Mouse (Mus musculus): ENCODE measurements at regions not wholly inside any gene's neighbourhood (a gene's known extent, or its start where the extent isn't known, plus 50 kb on each side); places are given as distances from the start of the nearest gene placed in this dataset.
"Not testable (repeated sequence)": the region's sequence is repeated elsewhere in the genome, so short reads cannot be mapped to it uniquely, and the experiment has no call there.

DNA sequence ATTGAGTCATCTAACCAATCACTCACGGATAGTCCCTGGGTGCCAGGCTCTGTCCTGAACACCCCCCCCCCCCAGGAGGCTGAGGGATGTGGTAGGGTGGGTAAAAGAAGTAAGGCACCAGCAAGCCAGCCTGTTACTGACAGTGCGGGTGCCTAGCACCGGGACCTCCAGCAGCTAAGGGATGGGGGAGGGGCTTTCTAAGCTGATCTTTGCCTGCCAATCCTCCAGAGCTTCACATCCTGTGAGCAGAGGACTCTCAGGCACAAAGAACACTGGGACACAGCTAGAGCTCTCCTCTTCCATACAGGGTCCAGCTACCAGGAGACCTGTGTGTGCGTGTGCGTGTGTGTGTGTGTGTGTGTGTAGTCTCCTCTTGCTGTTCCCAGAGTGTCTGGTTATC lies 215.9 kb downstream of the Matn1 start:
- H3K4me1 ChIP-seq (replicated peaks), result no peaks in the 10 kb centered on the region
- H3K9me3 ChIP-seq (replicated peaks), result no peaks in the 10 kb centered on the region
- H3K27ac ChIP-seq (ENCODE audit: poor library complexity, severe bottlenecking), result no peak overlapping the region
- H3K27me3 ChIP-seq (replicated peaks), result peaks cover 18% of the 10 kb centered on the region; the same call in 1 of the 2 replicates
- no peak for ATAC-seq (ENCODE audit: insufficient number of reproducible peaks, low FRiP score)
- no peak overlapping the region for H3K4me2 ChIP-seq
- no peaks in the 10 kb centered on the region for H3K36me3 ChIP-seq
- H3K4me3 ChIP-seq, result no peak overlapping the region
- WGBS, result 34% methylated on average over 5 of the region's 5 CpGs
- no peak overlapping the region for H3K9ac ChIP-seq

GRCm38 (mm10) chr4:131161501-131161900 lies 217.3 kb downstream of the Matn1 start:
- Histone ChIP-seq H3K27me3 (replicated peaks) (peaks cover 18% of the 10 kb centered on the region; the same call in 1 of the 2 replicates), H3K4me3 (no peak overlapping the region), H3K27ac (ENCODE audit: poor library complexity, severe bottlenecking) (no peak overlapping the region), H3K9ac (no peak overlapping the region), H3K36me3 (no peaks in the 10 kb centered on the region), H3K4me1 (replicated peaks) (peaks cover 3% of the 10 kb centered on the region; the same call in 1 of the 2 replicates), H3K4me2 (no peak overlapping the region), H3K9me3 (replicated peaks) (no peaks in the 10 kb centered on the region)
- WGBS, result 76% methylated on average over 9 of the region's 9 CpGs
- no peak for ATAC-seq (ENCODE audit: insufficient number of reproducible peaks, low FRiP score)

DNA sequence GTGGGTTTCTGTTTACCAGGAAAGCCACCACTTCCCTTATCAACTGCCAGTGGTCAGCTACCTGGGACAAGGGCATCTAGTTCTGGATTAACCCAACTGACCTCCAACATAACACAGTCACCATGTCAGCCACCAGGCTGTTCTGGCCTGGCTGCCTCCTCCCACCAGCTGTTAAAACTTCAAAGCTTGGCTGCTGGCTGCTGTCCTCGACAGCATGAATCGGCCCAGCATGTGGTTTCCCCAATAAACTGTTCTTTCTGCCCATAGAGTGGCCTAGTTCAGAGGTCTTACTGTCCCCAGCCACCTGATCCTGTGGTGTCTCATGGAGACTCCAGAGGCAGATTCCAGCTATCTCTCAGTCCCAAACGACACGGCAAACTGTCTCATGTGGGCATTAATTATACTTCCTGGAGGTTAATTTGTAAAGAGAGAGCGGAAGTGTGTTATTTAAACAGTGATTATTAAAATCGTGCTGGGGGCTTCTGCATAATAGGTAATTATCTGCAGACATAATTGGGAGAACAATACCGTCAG lies 219.7 kb downstream of the Matn1 start:
- Histone ChIP-seq H3K36me3 (no peaks in the 10 kb centered on the region), H3K4me1 (replicated peaks) (peaks cover 4% of the 10 kb centered on the region; the same call in 1 of the 2 replicates), H3K9me3 (replicated peaks) (no peaks in the 10 kb centered on the region), H3K27me3 (replicated peaks) (0 out of 2 replicates have a peak, but pooled peaks cover 6% of the 10 kb centered on the region), H3K27ac (ENCODE audit: poor library complexity, severe bottlenecking) (no peak overlapping the region), H3K4me2 (no peak overlapping the region), H3K9ac (no peak overlapping the region), H3K4me3 (no peak overlapping the region)
- WGBS, result 58% methylated on average over 7 of the region's 7 CpGs
- ATAC-seq (ENCODE audit: insufficient number of reproducible peaks, low FRiP score), result no peak

DNA sequence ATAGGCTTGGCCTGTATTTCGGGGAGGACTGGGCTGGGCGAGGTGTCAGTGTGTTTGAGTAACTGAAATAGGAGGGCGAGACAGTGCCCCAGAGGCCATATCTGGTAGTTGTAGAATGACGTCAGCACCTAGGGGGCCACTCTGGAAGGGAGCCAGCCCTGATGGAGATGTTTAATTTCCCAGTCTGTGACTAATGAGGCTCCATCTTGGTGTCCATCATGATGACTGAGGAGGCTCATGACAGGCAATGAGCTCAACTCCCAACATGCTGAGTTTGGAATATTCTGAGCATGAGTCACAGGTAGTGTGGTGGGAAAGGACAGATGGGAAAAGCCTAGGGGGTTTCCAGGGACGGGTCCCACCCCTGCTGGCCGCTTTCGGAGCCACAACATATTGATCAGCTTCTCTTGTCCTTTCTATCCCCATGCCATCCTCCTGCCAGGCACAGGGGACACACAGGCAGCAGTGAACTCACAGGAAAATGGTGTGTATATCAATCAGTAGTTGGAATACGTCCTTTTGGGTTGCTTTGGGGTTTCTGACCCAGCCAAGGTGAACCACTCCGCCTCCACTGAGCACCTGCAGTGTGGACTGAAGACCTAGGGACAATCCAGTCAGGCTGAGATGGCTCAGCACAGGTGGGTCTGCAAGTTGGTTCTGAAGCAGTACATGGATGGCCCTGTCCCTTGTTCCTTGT lies 222.5 kb downstream of the Matn1 start:
- 71% methylated on average over 9 of the region's 9 CpGs for WGBS
- Histone ChIP-seq H3K4me3 (no peak overlapping the region), H3K4me2 (no peak overlapping the region), H3K36me3 (no peaks in the 10 kb centered on the region), H3K4me1 (replicated peaks) (peaks cover 4% of the 10 kb centered on the region; the same call in 1 of the 2 replicates), H3K9ac (no peak overlapping the region), H3K27me3 (replicated peaks) (no peaks in the 10 kb centered on the region), H3K9me3 (replicated peaks) (no peaks in the 10 kb centered on the region), H3K27ac (ENCODE audit: poor library complexity, severe bottlenecking) (no peak overlapping the region)
- ATAC-seq (ENCODE audit: insufficient number of reproducible peaks, low FRiP score), result no peak

GRCm38 (mm10) chr4:131167921-131168320 lies 223.7 kb downstream of the Matn1 start:
- Histone ChIP-seq H3K4me2 (no peak overlapping the region), H3K27me3 (replicated peaks) (no peaks in the 10 kb centered on the region), H3K27ac (ENCODE audit: poor library complexity, severe bottlenecking) (no peak overlapping the region), H3K9me3 (replicated peaks) (no peaks in the 10 kb centered on the region), H3K4me3 (no peak overlapping the region), H3K9ac (no peak overlapping the region), H3K4me1 (replicated peaks) (peaks cover 4% of the 10 kb centered on the region; the same call in 1 of the 2 replicates), H3K36me3 (no peaks in the 10 kb centered on the region)
- 73% methylated on average over 2 of the region's 2 CpGs for WGBS
- ATAC-seq (ENCODE audit: insufficient number of reproducible peaks, low FRiP score), result no peak

DNA sequence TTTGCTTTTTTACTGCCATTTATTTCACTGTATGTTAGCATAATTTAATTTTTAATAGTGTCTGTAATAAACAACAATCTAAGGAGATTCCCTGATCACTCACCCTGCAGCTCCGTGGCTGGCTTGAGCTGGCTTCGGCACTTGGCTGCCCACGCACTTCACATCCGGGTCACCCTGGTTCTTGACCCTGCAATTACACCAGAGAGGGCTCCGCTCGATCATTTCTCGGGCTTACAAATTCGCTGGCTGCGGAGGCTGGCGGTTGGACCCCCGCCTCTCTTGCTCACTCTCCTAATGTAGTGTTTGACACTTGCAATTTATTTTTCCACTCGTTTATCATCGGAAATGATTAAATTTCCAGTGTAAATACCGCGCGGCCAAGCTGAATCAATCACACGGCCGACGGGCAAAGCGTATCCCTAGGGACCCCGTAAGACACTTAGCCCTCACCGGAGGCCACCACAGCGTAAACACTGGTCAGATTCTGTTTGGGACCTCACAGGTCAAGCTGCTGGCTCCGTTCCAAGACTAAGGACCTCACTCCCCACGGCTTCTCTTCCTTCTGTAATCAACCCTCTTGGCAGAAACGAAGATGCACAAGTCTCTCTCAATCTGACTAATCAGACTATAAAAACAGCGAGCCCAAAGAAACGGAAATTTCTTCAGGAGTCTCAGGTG lies 229.7 kb downstream of the Matn1 start:
- ATAC-seq (ENCODE audit: insufficient number of reproducible peaks, low FRiP score), result no peak
- Histone ChIP-seq H3K27me3 (replicated peaks) (no peaks in the 10 kb centered on the region), H3K36me3 (no peaks in the 10 kb centered on the region), H3K9ac (no peak overlapping the region), H3K4me3 (no peak overlapping the region), H3K4me1 (replicated peaks) (no peaks in the 10 kb centered on the region), H3K4me2 (no peak overlapping the region), H3K9me3 (replicated peaks) (no peaks in the 10 kb centered on the region), H3K27ac (ENCODE audit: poor library complexity, severe bottlenecking) (no peak overlapping the region)
- WGBS, result 71% methylated on average over 28 of the region's 28 CpGs

DNA sequence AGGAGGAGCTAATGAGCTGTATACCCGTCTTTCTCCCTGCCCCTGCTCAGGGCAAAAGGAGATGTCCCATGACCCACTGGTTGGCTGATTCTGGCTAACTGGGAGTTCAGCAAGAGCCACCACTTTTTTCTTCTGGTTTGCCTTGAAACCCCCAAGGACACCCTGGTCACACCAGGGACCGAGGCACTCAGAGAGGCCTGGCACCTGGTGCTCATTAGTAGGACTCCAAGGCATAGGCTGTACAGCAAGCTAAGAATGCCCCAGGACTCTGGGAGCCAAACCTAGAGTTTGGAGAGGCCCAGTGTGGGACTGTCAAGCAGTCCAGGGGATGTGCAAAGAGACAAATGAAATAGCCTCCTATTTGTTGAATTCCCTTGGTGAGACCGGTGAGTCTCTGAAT lies 232.5 kb downstream of the Matn1 start:
- Histone ChIP-seq H3K4me1 (replicated peaks) (no peaks in the 10 kb centered on the region), H3K27ac (ENCODE audit: poor library complexity, severe bottlenecking) (no peak overlapping the region), H3K4me3 (no peak overlapping the region), H3K9me3 (replicated peaks) (no peaks in the 10 kb centered on the region), H3K4me2 (no peak overlapping the region), H3K9ac (no peak overlapping the region), H3K27me3 (replicated peaks) (no peaks in the 10 kb centered on the region), H3K36me3 (no peaks in the 10 kb centered on the region)
- 45% methylated on average over 3 of the region's 3 CpGs for WGBS
- ATAC-seq (ENCODE audit: insufficient number of reproducible peaks, low FRiP score), result no peak

DNA sequence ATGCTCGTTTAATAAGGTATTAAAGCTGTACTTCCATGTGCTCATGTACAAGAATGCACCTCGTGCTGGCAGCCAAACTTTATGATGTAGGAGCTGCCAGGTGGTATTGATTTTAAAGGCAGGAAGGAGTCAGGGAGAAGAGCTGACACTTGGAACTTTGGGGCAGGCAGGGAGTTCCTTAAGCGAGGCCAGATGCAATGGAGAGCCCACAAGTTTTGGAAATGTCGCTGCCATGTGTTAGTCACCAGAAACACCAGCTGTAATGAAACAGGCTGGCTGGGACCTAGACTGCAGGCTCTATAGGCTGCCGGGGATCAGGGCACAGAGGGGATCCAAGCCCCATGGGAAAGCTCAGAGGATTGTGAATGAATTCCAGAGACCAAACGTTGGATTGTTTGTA lies 233.7 kb downstream of the Matn1 start:
- H3K4me2 ChIP-seq, result no peak overlapping the region
- ATAC-seq (ENCODE audit: insufficient number of reproducible peaks, low FRiP score), result no peak
- no peak overlapping the region for H3K4me3 ChIP-seq
- no peak overlapping the region for H3K27ac ChIP-seq (ENCODE audit: poor library complexity, severe bottlenecking)
- 58% methylated on average over 6 of the region's 6 CpGs for WGBS
- H3K4me1 ChIP-seq (replicated peaks), result no peaks in the 10 kb centered on the region
- H3K9ac ChIP-seq, result no peak overlapping the region
- H3K36me3 ChIP-seq, result no peaks in the 10 kb centered on the region
- no peaks in the 10 kb centered on the region for H3K27me3 ChIP-seq (replicated peaks)
- no peaks in the 10 kb centered on the region for H3K9me3 ChIP-seq (replicated peaks)

DNA sequence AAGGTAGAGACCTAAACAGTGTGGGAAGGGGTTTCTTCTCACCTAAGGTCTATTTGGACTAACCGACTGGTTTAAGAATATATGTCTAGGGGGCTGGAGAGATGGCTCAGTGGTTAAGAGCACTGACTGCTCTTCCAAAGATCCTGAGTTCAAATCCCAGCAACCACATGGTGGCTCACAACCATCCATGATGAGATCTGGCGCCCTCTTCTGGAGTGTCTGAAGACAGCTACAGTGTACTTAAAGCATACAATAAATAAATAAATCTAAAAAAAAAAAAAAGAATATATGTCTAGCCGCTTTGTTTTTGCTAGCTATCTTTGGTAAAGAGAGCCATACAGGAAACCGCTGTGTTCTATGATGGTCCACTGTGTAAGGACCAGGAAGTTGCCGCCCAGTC lies 234.5 kb downstream of the Matn1 start:
- H3K27ac ChIP-seq (ENCODE audit: poor library complexity, severe bottlenecking); H3K4me1 ChIP-seq (replicated peaks); H3K9me3 ChIP-seq (replicated peaks); H3K27me3 ChIP-seq (replicated peaks); H3K36me3 ChIP-seq; H3K9ac ChIP-seq; H3K4me3 ChIP-seq; H3K4me2 ChIP-seq; ATAC-seq (ENCODE audit: insufficient number of reproducible peaks, low FRiP score): not testable (repeated sequence)
- WGBS, result 74% methylated on average over 5 of the region's 5 CpGs

GRCm38 (mm10) chr4:131188066-131188465 lies 243.9 kb downstream of the Matn1 start:
- WGBS, result 67% methylated on average over 3 of the region's 3 CpGs
- ATAC-seq (ENCODE audit: insufficient number of reproducible peaks, low FRiP score), result no peak

DNA sequence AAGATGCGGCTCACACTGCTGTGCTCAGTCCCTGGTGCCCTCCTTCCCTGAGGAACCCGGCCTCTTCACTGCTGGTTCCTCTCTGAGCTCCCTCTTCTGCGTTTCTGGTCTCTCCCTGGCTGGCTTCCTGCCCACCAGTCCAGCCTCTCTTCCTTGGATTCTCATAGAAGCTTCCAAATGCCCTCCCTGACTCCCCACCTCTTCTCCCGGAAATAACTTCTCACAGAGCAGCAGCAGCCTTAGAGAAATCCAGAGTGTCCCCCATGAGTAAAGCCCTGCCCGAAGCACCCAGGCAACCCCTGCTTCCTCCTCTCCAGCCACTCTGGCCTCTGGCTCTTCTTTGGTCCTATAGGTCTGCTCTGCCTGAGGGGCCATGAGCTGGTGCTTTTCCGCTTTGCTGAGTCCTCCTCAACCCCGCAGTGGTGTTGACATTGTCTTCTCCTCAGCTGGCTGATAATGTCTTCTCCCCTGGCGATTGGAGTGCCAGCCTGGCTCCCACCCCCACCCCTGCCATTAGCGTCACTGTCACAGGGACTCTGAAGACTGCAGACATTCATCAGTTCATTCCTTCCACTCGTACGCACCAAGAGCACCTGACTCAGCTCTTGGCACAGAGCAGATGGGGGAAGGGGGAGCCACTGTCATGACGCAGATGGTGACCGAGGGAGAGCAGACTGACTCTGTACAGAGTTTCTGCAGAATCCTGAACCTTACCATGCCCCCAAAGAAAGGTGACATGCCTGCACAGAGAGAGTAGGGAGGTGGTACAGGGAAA lies 247.1 kb downstream of the Matn1 start:
- Histone ChIP-seq H3K27me3 (replicated peaks) (no peaks in the 10 kb centered on the region), H3K27ac (ENCODE audit: poor library complexity, severe bottlenecking) (no peak overlapping the region), H3K4me3 (no peak overlapping the region), H3K4me2 (peak overlapping the region; percentile 41), H3K36me3 (no peaks in the 10 kb centered on the region), H3K9me3 (replicated peaks) (no peaks in the 10 kb centered on the region), H3K4me1 (replicated peaks) (peaks cover 7% of the 10 kb centered on the region; the same call in 1 of the 2 replicates), H3K9ac (no peak overlapping the region)
- no peak for ATAC-seq (ENCODE audit: insufficient number of reproducible peaks, low FRiP score)
- 40% methylated on average over 13 of the region's 13 CpGs for WGBS

More at GRCm38 (mm10) chr4:131188066-131188465, 243.9 kb downstream of the Matn1 start:
- Histone ChIP-seq H3K9me3 (replicated peaks) (no peaks in the 10 kb centered on the region), H3K36me3 (no peaks in the 10 kb centered on the region), H3K27me3 (replicated peaks) (0 out of 2 replicates have a peak, but pooled peaks cover 7% of the 10 kb centered on the region), H3K4me3 (no peak overlapping the region), H3K27ac (ENCODE audit: poor library complexity, severe bottlenecking) (no peak overlapping the region), H3K9ac (no peak overlapping the region), H3K4me2 (no peak overlapping the region), H3K4me1 (replicated peaks) (peaks cover 7% of the 10 kb centered on the region; the same call in 1 of the 2 replicates)
